Mouse (Mus musculus) neural tube, embryonic 13.5 days (tissue): ENCODE results near the gene Pabpn1. TPM values are rescaled to one million over a fixed set of nuclear protein-coding genes. Genes with fewer than 3 reads are reported as not detected.

ENCODE experiments used
- ATAC-seq: fragments of 200-750 bp; cut with Nextera tagmentation; 2 replicates; pipeline ENCODE4 v1.8.0; 2017; ENCODE audit warnings: low read depth, mild to moderate bottlenecking, moderate TSS enrichment, moderate library complexity
- H3K27ac ChIP-seq: fragments of 300-500 bp; sonication (generic); replicated peaks from 2 replicates; pipeline ENCODE4 v1.5.1; 2015; ENCODE audit warnings: moderate library complexity, mild to moderate bottlenecking, inconsistent platforms
- H3K27me3 ChIP-seq: fragments of 300-500 bp; sonication (generic); 2 replicates; pipeline ENCODE4 v1.6.1; 2015; ENCODE audit warnings: mild to moderate bottlenecking, inconsistent platforms
- H3K36me3 ChIP-seq: fragments of 300-500 bp; sonication (generic); 2 replicates; pipeline ENCODE4 v1.6.1; 2015; ENCODE audit warnings: mild to moderate bottlenecking, inconsistent platforms
- H3K4me1 ChIP-seq: fragments of 300-500 bp; sonication (generic); replicated peaks from 2 replicates; pipeline ENCODE4 v1.6.1; 2015; ENCODE audit warnings: inconsistent platforms
- H3K4me2 ChIP-seq: fragments of 300-500 bp; sonication (generic); 2 replicates; pipeline ENCODE4 v1.6.1; 2015; ENCODE audit warnings: inconsistent platforms, mild to moderate bottlenecking, moderate library complexity
- H3K4me3 ChIP-seq: fragments of 300-500 bp; sonication (generic); 2 replicates; pipeline ENCODE4 v1.5.1; 2015; ENCODE audit warnings: mild to moderate bottlenecking, inconsistent platforms
- H3K9ac ChIP-seq: fragments of 300-500 bp; sonication (generic); 2 replicates; pipeline ENCODE4 v1.6.1; 2015; ENCODE audit warnings: moderate library complexity, mild to moderate bottlenecking, inconsistent platforms
- H3K9me3 ChIP-seq: fragments of 300-500 bp; sonication (generic); 2 replicates; pipeline ENCODE4 v1.6.1; 2016; ENCODE audit warnings: inconsistent platforms
- WGBS: fragments of 180-500 bp; shearing (Covaris S2); methylation state at CpG from one replicate; pipeline ENCODE4 v1.1.7; 2015; 5-methylcytosine and 5-hydroxymethylcytosine counted together
- polyA plus RNA-seq: library from polyadenylated mRNA; unstranded; fragments of >200 nt; fragmentation: Nextera tagmentation; extraction: Ambion mirVana; gene quantifications from 2 replicates; pipeline ENCODE4 v1.2.1, GENCODE M21; 2015

The Pabpn1 gene
- polyA plus RNA-seq, result 153 and 160 TPM in 2 replicates

DNA sequence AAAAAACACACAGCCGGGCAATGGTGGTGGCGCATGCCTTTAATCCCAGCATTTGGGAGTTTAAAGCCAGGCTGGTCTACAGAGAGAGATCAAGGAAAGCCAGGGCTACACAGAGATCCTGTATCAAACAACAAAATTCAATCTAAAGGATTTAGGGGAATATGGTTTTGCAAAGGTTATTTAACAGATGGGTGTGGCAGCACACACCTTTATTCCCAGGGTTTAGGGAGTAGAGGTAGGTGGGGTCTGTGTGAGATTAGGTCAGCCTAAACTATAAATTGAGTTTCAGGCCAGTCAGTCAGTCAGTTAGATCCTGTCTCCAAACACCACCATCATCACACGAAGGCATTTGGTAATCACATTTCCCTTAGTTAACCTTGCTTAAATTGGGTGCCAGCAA lies at the start of gene Pabpn1:
TSS of gene Pabpn1 (plus strand) at position 301 of the 400 bp plus-strand sequence.
- Histone ChIP-seq H3K4me3 (peak within 1 kb of the TSS; percentile 95), H3K4me2 (peak within 1 kb of the TSS; percentile 47), H3K27ac (peak within 1 kb of the TSS; percentile 81), H3K36me3 (peaks cover 18% of the 10 kb centered on the region), H3K4me1 (peaks cover 28% of the 10 kb centered on the region), H3K9ac (peak within 1 kb of the TSS; percentile 51), H3K27me3 (no peaks in the 10 kb centered on the region), H3K9me3 (no peaks in the 10 kb centered on the region)
- ATAC-seq, result no peak
- WGBS, result 96% methylated on average over 3 of the region's 3 CpGs

DNA sequence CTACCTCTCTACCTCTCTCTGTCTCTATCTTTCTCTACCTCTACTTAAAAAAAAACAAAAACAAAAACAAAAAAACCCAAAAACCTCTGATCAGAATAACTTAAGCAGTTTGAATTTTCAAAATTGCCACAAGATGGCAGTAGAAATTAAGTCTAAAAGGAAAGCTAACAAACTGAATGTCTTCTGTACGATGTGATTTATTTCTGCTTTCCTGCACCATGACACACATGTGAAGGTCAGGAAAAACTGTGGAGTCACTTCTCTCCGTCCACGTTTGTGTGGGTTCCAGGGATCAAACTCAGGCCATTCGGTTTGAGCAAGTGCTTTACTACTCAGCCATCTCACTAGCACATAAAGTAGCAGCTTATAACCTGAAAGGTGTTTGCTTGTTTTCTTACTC lies 48.8 kb upstream of the Pabpn1 start:
- H3K9me3 ChIP-seq, result no peaks in the 10 kb centered on the region
- no peak overlapping the region for H3K9ac ChIP-seq
- WGBS, result 5% methylated on average over 4 of the region's 4 CpGs
- no peak for ATAC-seq
- peaks cover 6% of the 10 kb centered on the region; the same call in 1 of the 2 replicates for H3K27me3 ChIP-seq
- H3K27ac ChIP-seq, result no peak overlapping the region
- no peak overlapping the region for H3K4me3 ChIP-seq
- H3K4me2 ChIP-seq, result no peak overlapping the region
- H3K36me3 ChIP-seq, result no peaks in the 10 kb centered on the region
- H3K4me1 ChIP-seq, result no peaks in the 10 kb centered on the region

DNA sequence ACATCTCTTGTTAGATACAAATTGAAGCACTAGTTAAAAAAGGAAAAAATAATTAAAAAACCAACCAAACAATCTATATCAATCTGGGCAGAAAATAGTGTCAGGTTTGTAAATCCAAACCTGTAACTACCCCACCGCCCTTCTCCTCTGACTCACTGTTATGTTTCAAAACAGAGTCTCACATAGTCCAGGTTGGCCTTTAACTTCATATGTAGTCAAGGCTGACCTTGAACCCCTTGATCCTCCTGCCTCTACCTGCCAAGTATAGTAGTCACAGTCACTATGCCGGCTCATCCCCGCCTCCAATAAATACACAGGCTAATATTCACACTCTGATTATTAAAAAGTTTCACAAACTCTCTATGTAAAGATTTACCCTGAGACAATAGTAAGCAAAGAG lies 36.6 kb upstream of the Pabpn1 start:
- no peak overlapping the region for H3K4me3 ChIP-seq
- H3K4me1 ChIP-seq, result no peaks in the 10 kb centered on the region
- 97% methylated on average over 3 of the region's 3 CpGs for WGBS
- no peaks in the 10 kb centered on the region for H3K27me3 ChIP-seq
- H3K4me2 ChIP-seq, result no peak overlapping the region
- no peaks in the 10 kb centered on the region for H3K9me3 ChIP-seq
- ATAC-seq, result no peak
- H3K27ac ChIP-seq, result no peak overlapping the region
- H3K36me3 ChIP-seq, result peaks cover 27% of the 10 kb centered on the region
- no peak overlapping the region for H3K9ac ChIP-seq

DNA sequence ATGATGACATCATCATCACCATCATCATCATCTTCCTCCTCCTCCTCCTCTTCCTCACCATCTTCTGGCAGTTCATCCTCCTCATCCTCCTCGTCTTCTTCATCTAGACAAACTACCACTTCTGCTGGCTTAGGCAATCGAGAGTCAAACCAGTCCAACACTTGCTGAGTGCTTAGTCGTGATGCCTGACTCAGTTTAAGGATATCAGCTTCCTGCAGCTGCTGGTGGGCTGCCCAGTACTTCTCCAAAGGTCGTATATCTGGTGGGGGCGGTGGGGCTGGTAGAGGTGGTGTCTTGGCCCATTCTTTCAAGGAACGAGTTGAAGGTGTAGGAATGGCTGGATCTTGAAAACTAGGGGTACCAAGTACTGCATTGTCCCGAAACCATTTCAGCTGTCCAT lies 35.6 kb upstream of the Pabpn1 start:
- no peak for ATAC-seq
- Histone ChIP-seq H3K9me3 (no peaks in the 10 kb centered on the region), H3K27me3 (no peaks in the 10 kb centered on the region), H3K4me2 (no peak overlapping the region), H3K27ac (no peak overlapping the region), H3K36me3 (peaks cover 27% of the 10 kb centered on the region), H3K4me3 (no peak overlapping the region), H3K9ac (no peak overlapping the region), H3K4me1 (no peaks in the 10 kb centered on the region)
- 86% methylated on average over 7 of the region's 7 CpGs for WGBS

DNA sequence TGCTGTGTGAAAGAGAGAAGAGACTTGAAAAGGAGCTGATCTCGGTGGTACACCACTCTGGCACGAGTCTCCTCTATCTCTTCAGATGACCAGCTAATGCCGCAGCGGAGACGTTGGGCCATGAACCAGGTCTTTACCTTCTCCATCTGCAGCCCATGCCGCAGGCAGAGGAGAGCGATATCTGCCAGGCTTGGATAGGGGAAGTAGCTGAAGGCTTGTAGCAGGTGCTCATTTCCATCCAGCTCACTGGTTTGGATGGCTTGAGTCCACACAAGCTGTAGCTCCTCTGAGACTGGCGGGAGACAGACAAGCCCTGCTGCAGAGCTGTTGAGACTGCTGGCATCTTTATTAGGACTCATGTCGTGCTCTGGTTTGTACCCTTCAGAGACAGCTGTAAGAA lies 34.4 kb upstream of the Pabpn1 start:
- WGBS, result 90% methylated on average over 9 of the region's 9 CpGs
- no peak overlapping the region for H3K4me2 ChIP-seq
- no peak overlapping the region for H3K4me3 ChIP-seq
- H3K9me3 ChIP-seq, result no peaks in the 10 kb centered on the region
- no peak overlapping the region for H3K27ac ChIP-seq
- no peaks in the 10 kb centered on the region for H3K27me3 ChIP-seq
- no peak for ATAC-seq
- peaks cover 2% of the 10 kb centered on the region for H3K4me1 ChIP-seq
- H3K9ac ChIP-seq, result no peak overlapping the region
- peaks cover 27% of the 10 kb centered on the region for H3K36me3 ChIP-seq

DNA sequence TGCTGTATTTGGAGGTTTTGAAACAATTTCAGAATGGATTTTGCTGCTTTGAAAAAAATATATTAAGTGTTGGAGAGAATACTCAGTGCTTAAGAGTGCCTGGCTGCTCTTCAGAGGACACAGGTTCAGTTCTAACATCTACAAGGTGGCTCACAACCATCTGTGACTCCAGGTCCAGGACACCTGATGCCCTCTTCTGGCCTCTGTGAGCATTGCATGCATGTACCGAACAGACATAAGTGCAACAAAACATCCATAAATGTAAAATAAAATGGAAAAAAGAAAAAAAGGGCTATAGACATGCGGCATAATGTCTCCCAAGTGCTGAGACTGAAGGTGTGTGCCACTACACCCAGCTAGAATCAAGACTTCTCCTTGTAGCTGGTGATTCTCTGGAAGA lies 31.8 kb upstream of the Pabpn1 start:
- no peak for ATAC-seq
- H3K9me3 ChIP-seq, result no peaks in the 10 kb centered on the region
- no peak overlapping the region for H3K27ac ChIP-seq
- no peak overlapping the region for H3K9ac ChIP-seq
- no peak overlapping the region for H3K4me2 ChIP-seq
- H3K36me3 ChIP-seq, result peaks cover 22% of the 10 kb centered on the region
- H3K4me1 ChIP-seq, result peaks cover 12% of the 10 kb centered on the region
- H3K27me3 ChIP-seq, result no peaks in the 10 kb centered on the region
- WGBS, result 38% methylated on average over 2 of the region's 2 CpGs
- no peak overlapping the region for H3K4me3 ChIP-seq

DNA sequence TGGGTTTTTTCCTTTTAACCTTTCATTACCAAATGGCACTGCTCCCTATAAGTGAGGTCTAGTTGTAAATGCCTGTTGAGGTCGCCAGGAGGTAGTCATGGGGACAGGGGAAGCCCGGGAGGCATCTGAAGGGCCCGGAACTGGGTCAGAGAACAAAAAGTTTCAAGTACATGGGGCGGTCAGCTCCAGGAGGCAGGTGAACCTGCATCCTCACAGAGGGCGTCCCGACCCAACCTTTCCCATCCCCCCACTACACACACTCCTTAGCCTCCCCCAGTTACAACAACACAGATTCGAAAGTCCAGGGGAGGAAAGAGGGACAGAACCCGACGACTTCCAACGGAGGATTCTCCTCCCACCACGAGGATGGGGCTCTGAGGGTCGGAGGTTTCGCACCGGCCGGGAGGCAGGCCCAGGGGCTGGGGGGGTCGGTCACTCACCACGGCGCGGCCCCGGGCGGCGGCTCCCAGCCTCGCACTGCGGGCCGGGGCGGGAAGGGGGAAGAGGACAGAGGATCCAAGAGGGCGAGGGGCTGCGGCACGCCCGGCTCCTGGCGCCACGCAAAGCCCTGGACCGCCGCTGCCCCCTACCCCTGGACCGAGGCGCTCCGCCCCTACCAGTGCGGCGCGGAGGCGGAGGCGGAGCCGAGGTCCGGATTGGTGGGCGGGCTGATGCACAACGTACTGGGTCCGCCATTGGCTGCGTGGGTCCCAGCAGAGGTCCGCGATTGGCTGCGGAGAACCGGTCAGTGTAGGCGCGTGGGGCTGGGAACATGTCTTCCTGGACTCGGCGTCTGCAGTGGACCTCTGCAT lies 28.6 kb upstream of the Pabpn1 start:
- H3K36me3 ChIP-seq, result no peaks in the 10 kb centered on the region
- H3K4me3 ChIP-seq, result peak overlapping the region; percentile 97
- WGBS, result 1% methylated on average over 52 of the region's 56 CpGs

DNA sequence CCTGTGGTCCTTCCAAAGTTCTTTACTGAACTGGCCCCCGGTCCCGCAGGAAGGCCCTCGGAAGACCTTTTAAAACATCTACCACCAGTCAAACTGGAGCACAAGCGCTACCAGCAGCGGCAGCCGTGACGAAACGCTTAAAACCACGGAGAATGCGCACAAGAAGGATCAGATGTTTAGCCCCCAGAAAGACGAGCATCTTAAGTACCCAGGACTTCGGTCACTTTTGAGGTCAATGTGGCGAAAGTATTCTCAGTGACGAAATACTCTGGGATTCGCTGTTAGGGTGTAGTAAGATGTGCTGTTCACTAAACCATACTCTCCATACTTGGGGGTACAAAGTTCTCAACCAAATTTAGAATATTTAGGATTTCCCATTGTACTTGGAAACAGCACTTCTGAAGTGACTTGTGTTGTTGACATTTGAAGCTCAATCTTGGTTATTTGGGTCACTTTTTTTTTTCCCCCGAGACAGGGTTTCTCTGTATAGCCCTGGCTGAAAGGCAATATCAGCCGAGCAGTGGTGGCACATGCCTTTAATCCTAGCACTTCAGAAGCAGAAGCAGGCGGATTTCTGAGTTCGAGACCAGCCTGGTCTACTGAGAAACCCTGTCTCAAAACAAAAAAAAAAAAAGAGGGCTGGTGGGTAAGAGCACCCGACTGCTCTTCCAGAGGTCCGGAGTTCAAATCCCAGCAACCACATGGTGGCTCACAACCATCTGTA lies 27.8 kb upstream of the Pabpn1 start:
- Histone ChIP-seq H3K27ac (peak overlapping the region; percentile 61), H3K9ac (peak overlapping the region; percentile 96), H3K4me3 (peak overlapping the region; percentile 97), H3K9me3 (no peaks in the 10 kb centered on the region), H3K4me1 (peaks cover 12% of the 10 kb centered on the region), H3K27me3 (no peaks in the 10 kb centered on the region), H3K4me2 (peak overlapping the region; percentile 87), H3K36me3 (no peaks in the 10 kb centered on the region)
- peak; percentile 17; the same call in 1 of the 2 replicates for ATAC-seq
- WGBS, result 18% methylated on average over 21 of the region's 21 CpGs

More for the DNA sequence above, 28.6 kb upstream of the Pabpn1 start:
- Histone ChIP-seq H3K27me3 (no peaks in the 10 kb centered on the region), H3K9ac (peak overlapping the region; percentile 96), H3K9me3 (no peaks in the 10 kb centered on the region), H3K4me1 (peaks cover 12% of the 10 kb centered on the region), H3K4me2 (peak overlapping the region; percentile 87), H3K27ac (peak overlapping the region; percentile 79)
- ATAC-seq, result peak; percentile 100

DNA sequence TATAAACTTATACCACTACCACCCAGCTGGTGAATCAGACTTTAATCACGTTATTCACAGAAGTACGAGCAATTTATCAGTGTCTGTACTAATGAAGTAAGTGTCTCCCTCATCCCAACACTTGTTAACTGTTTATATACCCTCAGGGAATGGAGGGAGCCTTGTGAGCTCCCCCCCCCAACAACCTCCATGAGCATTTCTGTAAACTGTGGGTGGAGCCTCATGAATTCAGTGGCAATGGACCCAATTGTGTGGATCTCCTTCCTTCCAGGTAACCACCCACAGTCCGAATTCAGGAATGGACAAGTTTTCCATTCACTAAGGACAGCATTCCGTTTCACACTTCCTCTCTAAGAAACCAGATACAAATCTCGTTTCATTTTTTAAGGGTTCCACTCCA lies 26.7 kb upstream of the Pabpn1 start:
- no peak overlapping the region for H3K4me2 ChIP-seq
- no peaks in the 10 kb centered on the region for H3K27me3 ChIP-seq

DNA sequence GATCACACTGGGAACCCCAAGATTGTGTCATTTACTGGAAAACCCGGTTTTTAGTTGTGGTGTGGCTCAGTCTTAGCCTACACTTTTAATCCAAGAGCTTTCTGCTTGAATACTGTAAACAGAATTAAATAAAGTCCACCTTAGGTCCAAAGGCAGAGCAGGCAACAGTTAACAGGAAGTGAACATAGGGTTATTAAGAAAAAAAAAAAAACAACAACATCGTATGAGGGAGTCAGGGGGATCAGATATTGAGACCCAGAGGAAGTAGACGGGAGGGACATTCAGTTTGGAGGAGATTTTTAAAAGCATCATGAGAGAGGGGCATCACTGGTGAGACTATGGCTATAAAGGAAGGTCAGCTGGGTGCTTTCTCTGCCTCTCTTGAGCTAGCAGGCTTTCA lies 26.0 kb upstream of the Pabpn1 start:
- Histone ChIP-seq H3K27me3 (no peaks in the 10 kb centered on the region), H3K9me3 (no peaks in the 10 kb centered on the region), H3K36me3 (no peaks in the 10 kb centered on the region), H3K4me3 (no peak overlapping the region), H3K4me2 (no peak overlapping the region), H3K4me1 (peaks cover 12% of the 10 kb centered on the region), H3K9ac (no peak overlapping the region), H3K27ac (no peak overlapping the region)
- 69% methylated on average over 3 of the region's 3 CpGs for WGBS
- no peak for ATAC-seq

More for the DNA sequence above, 26.7 kb upstream of the Pabpn1 start:
- Histone ChIP-seq H3K9me3 (no peaks in the 10 kb centered on the region), H3K4me3 (no peak overlapping the region), H3K27ac (no peak overlapping the region), H3K4me1 (peaks cover 12% of the 10 kb centered on the region), H3K36me3 (no peaks in the 10 kb centered on the region), H3K9ac (no peak overlapping the region)
- WGBS, result 88% methylated on average over 5 of the region's 5 CpGs
- ATAC-seq, result no peak

DNA sequence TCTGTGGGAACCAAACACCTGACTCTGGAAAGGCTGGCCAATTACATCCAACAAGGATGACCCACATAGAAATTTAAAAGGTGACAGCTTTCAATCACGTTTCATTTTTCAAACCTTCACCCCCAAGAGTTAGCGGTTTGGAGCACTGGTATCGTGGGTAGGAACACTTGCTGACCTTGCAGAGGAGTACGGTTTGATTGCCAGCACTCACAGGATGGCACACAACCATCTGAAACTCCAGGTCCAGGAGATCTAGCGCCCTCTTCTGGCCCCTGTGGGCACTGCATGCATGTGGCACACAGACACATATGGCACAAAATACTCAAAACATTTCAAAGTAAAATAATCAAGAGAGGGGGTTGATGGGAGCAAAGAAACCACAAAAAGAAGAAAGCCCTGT lies 25.4 kb upstream of the Pabpn1 start:
- H3K27ac ChIP-seq, result no peak overlapping the region
- 60% methylated on average over 5 of the region's 5 CpGs for WGBS
- H3K4me1 ChIP-seq, result peaks cover 12% of the 10 kb centered on the region

DNA sequence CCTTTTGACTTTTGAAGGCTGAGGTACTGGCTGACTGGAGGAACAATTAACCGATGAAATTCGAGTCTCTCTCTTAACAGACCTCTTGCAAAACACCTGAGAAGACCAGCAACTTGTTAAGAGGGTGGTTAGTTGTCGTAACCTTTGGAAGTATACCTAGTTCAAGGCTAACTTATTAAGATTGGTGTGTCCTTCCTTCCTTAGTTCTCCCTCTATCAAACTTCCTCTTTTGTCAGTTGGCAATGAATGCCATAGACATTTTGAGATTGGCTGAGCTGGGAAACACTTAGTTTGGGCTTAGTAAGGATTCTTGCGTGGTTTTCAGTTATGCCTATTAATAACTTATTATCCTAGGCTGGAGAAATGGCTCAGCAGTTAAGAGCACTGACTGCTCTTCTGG lies 24.3 kb upstream of the Pabpn1 start:
- H3K36me3 ChIP-seq, result no peaks in the 10 kb centered on the region
- no peak for ATAC-seq
- 94% methylated on average over 4 of the region's 4 CpGs for WGBS

More for the DNA sequence above, 25.4 kb upstream of the Pabpn1 start:
- no peak for ATAC-seq
- Histone ChIP-seq H3K9ac (no peak overlapping the region), H3K27me3 (no peaks in the 10 kb centered on the region), H3K4me2 (no peak overlapping the region), H3K4me3 (no peak overlapping the region), H3K36me3 (no peaks in the 10 kb centered on the region), H3K9me3 (no peaks in the 10 kb centered on the region)

More for the DNA sequence above, 24.3 kb upstream of the Pabpn1 start:
- Histone ChIP-seq H3K9me3 (no peaks in the 10 kb centered on the region), H3K4me2 (no peak overlapping the region), H3K27ac (no peak overlapping the region), H3K4me1 (peaks cover 9% of the 10 kb centered on the region), H3K4me3 (no peak overlapping the region), H3K27me3 (no peaks in the 10 kb centered on the region), H3K9ac (no peak overlapping the region)
